Mouse (Mus musculus): Measurements from ENCODE around the gene Nrip2. TPM values are rescaled to one million over a fixed set of nuclear protein-coding genes. Genes with fewer than 3 reads are reported as not detected.

Gene Nrip2
- total RNA-seq (2021): 10 to 100 TPM; 12.7 to 13.7 TPM
- long read RNA-seq, experiment 1, transcript Nrip2-201 (6 exons, 1,893 nt): major isoform, 6 of 16 reads
- long read RNA-seq, experiment 1, partial matches to known transcripts: 4 of 16 reads
- long read RNA-seq, experiment 1, other reads (novel, unspliced or antisense): 6 of 16 reads
- long read RNA-seq, experiment 2, partial matches to known transcripts: 2 of 8 reads
- long read RNA-seq, experiment 2, other reads (novel, unspliced or antisense): 2 of 8 reads

DNA sequence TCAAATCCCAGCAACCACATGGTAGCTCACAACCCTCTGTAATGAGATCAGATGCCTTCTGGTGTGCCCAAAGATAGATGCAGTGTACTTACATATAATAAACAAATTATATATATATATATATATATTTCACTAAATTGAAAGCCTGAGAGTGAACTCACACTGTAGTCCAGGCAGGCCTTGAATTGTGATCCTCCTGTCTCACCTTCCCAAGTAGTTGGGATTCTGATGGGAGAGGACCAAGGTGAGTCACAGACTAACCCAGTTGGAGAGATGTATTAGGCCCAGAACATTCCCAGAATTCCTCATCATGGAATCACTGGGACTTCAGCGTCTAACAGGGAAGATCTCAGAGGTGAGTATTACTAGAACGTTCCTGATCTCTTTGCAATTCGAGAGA, at the start of gene Nrip2:
TSS of gene Nrip2 (plus strand) at position 301 of the 400 bp plus-strand sequence.
- intact Hi-C loops (cut with DNase I): no loop called here
- Histone ChIP-seq H3K27ac (peak within 1 kb of the TSS; percentile 69), H3K4me3 (peak within 1 kb of the TSS; percentile 37)
- no peak for TF ChIP-seq CTCF (IDR thresholded peaks at IDR 0.05)
- DNase-seq (ENCODE audit: extremely low spot score in 1 of 2, low spot score in 2 of 2): no peak

DNA sequence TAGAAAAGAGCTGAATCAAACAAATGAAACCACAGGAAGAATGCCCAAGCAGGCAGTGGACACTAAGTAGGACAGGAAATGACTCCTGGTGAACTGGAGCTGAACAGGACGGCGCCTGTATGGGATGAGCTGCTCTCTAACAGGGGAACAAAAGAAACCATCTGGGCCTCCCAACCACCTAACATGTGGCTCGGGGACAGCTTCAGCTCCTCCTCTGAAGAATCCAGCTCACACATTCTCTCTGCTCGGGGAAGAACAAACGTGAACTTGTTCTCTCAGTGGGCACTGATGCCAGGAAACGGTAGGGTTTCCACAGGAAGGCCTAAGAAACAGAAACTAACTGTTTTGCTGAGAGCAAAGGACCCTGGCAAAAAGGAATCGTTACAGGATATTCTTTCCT, 49.4 kb upstream of the Nrip2 start:
- Histone ChIP-seq H3K4me3 (no peak overlapping the region), H3K27ac (peak overlapping the region; percentile 38)
- no peak for TF ChIP-seq CTCF (IDR thresholded peaks at IDR 0.05)
- intact Hi-C loops (cut with DNase I): no loop called here
- no peak for DNase-seq (ENCODE audit: extremely low spot score in 1 of 2, low spot score in 2 of 2)

DNA sequence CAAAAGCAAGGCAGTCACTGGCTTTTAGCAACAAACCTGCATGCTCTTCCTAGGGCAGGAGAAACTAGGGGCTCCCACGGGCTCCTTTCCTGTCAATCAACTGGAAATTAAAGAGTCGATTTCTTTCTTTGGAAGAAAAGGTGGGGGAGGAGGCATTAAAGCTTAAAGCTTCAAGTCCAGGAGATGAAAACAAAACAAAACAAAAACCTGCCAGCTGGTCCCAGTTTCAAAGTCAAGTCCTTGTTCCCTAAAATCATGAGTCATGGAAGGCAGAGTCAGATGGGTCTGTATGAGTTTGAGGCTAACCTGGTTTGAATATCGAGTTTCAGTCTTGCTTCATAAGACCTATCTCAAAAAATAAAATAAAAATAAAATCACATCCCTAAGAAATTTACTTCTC, 45.0 kb upstream of the Nrip2 start:
- intact Hi-C loops (cut with DNase I): no loop called here
- Histone ChIP-seq H3K4me3 (no peak overlapping the region), H3K27ac (no peak overlapping the region)
- no peak for DNase-seq (ENCODE audit: extremely low spot score in 1 of 2, low spot score in 2 of 2)
- TF ChIP-seq CTCF (IDR thresholded peaks at IDR 0.05): no peak

DNA sequence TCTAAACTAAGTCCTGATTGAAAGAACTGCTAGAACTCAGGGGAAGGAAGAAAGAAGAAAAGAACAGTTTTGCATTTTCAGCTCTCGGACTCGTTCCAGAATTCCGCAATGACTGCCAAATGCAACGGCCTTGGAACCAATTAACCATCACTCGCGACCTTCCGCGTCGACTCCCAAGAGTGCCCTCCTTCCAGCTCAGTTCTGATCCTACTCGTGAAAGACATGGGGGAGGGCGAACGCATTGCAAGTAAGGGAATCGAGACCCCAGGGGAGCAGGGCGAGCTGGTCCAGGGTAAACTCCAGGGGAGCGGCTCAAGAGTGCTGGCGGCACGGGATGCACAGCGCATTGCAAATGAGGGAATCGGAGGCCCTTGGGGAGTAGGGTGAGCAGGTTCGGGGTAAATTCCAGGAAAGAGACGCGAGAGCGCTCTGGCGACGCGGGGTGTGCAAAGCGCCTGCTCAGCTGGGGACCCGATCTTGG, 43.9 kb upstream of the Nrip2 start:
- TF ChIP-seq CTCF (IDR thresholded peaks at IDR 0.05): no peak
- intact Hi-C loops (cut with DNase I): loop anchor here (5.0 kb wide), 2 partner anchors 123 to 153 kb away; no protein-coding TSS in a partner anchor
- peak overlapping the region; percentile 75 for H3K4me3 ChIP-seq
- peak; percentile 37 to 38 for DNase-seq (ENCODE audit: extremely low spot score in 1 of 2, low spot score in 2 of 2)
- H3K27ac ChIP-seq: peak overlapping the region; percentile 88

DNA sequence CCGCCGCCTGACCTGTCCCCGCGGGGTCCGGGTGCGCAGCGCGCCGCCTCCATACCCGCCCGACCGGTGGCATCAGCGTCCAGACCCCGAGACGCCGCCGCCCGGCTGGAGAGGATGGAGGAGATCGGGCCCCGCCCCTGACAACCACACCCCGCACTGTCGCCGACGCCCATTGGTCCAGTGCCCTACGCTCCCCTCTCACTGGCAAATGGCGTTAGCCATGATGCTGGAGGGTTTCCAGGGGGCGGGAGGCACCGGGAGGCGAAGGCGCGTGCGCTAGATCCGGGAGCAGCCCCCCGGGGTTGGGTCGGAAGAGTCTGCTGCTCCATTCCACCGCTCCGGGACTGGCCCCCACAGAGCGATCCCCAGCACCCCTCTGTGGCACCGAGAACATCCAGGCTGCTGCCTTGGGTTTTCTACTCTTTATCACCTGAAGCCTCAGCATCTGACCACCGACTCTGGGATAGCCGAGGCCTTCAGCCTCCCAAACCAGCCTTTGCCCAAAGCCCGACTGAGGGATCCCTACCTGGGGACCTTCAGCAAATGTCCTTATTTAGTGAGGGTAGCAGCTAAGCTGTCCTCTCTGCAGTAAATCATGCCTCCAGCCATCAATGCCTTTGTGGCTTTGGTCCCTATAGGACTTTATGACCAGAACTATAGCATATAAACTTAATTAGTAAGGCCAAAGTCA, 43.2 kb upstream of the Nrip2 start, which contains the start of gene Tulp3:
TSS of gene Tulp3 (minus strand) at position 126 of the 691 bp plus-strand sequence.
- no peak for TF ChIP-seq CTCF (IDR thresholded peaks at IDR 0.05)
- Histone ChIP-seq H3K27ac (peak within 1 kb of the TSS; percentile 88), H3K4me3 (peak within 1 kb of the TSS; percentile 75)
- intact Hi-C loops (cut with DNase I): loop anchor here (5.0 kb wide), 2 partner anchors 124 to 154 kb away; no protein-coding TSS in a partner anchor
- DNase-seq (ENCODE audit: extremely low spot score in 1 of 2, low spot score in 2 of 2): peak; percentile 96 to 97

DNA sequence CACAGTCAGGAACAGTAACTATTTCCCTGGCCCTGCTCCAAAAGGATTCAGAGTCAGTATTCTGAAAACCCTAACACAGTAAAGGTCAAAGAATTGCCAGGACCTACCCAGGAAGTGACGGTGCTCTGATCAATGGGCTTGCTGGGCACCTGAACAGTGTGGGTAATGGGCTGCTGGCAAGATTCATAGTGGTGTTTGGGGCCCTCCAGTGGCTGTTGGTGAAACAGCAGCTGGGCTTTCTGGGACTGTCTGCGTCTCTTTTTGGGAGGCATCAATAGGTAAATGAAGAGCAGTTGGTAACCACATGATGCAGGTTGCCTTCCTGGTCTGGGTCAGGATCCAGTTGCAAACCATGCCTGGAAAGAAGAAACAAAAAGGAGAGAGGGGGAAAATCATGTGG, 40.1 kb upstream of the Nrip2 start:
- DNase-seq (ENCODE audit: extremely low spot score in 1 of 2, low spot score in 2 of 2): peak; percentile 75 to 78
- H3K27ac ChIP-seq: no peak overlapping the region
- intact Hi-C loops (cut with DNase I): loop anchor here (1.0 to 5.0 kb wide), 3 partner anchors 41 to 157 kb away; no protein-coding TSS in a partner anchor

DNA sequence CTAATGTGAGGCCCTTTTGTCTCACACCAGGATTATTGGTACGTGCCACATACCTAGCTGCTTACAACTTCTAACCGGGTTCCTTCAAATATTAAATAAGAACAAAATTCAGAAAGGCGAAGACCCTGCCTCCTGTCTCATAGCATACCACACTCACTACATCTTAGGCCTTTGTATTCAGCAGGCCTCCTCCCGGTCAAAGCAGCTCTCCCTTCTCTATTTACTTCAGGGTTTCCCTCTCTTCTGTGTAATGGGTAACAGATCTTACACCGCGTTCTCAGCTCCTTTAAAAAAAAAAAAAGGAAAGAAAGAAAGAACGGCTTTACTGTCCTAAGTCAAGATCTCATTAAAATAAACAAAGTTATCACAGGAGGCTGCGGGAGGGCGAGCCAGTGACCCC, 37.2 kb upstream of the Nrip2 start:
- Histone ChIP-seq H3K27ac (peak overlapping the region; percentile 78), H3K4me3 (peak overlapping the region; percentile 70)
- intact Hi-C loops (cut with DNase I): loop anchor here (5.0 kb wide), 1 partner anchor 50 kb away; no protein-coding TSS in a partner anchor
- TF ChIP-seq CTCF (IDR thresholded peaks at IDR 0.05): no peak
- DNase-seq (ENCODE audit: extremely low spot score in 1 of 2, low spot score in 2 of 2): no peak

More for the DNA sequence above, 40.1 kb upstream of the Nrip2 start:
- peak; percentile 97 for TF ChIP-seq CTCF (IDR thresholded peaks at IDR 0.05)
- H3K4me3 ChIP-seq: no peak overlapping the region

DNA sequence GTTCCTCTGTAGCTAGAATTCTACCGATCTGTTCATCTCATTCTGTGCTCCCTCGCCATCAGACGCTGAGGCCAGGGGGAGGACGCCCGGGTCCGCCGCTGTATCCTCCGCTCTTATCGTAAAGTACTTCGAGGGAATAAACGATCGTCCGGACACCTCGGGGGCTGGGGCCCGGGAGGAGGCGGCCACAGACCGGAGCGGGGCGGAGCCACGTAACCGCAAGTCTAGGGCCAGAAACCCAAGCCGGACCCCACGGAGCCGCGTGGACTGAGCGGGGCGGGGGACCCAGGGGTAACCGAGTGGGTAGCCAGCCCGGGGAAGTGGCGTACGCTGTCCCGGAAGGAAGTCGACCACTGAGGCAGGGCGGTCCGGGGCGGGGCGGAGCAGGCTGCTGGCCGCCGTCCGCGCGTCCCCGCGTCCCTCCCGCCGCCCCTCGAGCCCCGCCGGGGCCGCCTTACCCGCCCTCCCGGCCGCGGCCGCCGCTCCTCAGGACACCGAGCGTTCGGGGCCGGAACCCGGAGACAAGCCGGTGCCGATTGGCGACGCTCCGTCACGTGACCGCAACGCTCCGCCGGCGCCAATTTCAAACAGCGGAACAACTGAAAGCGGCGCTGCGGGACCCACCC, 36.6 kb upstream of the Nrip2 start, which contains the start of the genes Rhno1 and Foxm1:
TSS of gene Rhno1 (minus strand) at position 531 of the 626 bp plus-strand sequence.
TSS of gene Foxm1 (plus strand) at position 587 of the 626 bp plus-strand sequence.
- intact Hi-C loops (cut with DNase I): loop anchor here (5.0 kb wide), 1 partner anchor 50 kb away; no protein-coding TSS in a partner anchor
- peak within 1 kb of the TSS; percentile 78 for H3K27ac ChIP-seq
- TF ChIP-seq CTCF (IDR thresholded peaks at IDR 0.05): no peak; the same call in 1 of the 2 replicates
- DNase-seq (ENCODE audit: extremely low spot score in 1 of 2, low spot score in 2 of 2): peak; percentile 83 to 86
- H3K4me3 ChIP-seq: peak within 1 kb of the TSS; percentile 70

DNA sequence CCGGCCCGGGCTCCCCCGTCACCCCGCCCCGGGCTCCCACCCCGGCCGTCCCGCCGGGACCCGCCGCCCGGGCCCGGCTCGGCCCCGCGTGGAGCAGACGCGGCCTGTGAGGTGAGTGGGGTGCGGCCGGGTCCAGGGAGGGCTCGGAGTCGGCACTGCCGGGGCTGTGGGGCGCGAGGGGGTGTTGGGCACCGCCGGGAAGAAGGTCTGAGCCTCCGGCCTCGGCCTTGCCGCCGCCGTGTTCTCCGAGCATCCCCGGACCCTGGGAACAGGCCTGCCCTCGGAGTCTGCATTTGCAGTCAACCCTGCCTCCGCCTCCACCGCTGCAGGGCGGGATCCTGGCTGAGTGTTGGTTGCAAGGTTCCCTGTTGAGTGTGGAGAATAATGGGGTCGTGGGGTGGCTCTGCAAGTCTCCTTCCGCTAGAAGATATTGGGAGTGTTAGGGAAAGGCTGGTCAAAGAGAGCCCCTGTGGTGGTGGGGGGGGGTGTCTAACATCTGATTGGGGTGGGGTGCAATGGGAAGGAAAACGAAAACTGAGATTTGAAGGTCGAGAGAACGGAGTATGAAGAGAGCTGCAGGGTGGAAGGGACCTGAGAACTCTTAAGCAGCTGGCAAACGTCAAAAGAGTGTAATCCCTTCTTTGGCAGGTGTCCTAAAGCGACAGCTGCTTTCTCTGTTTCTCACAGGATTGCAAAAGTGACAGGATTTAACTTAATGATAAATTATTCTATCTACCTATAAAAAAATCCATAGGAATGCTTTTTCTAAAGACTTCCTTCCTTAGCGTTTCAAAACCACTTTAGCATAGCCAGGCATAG, 35.9 kb upstream of the Nrip2 start:
- Histone ChIP-seq H3K4me3 (peak overlapping the region; percentile 70), H3K27ac (no peak overlapping the region)
- DNase-seq (ENCODE audit: extremely low spot score in 1 of 2, low spot score in 2 of 2): no peak
- intact Hi-C loops (cut with DNase I): loop anchor here (5.0 kb wide), 1 partner anchor 49 kb away; no protein-coding TSS in a partner anchor
- TF ChIP-seq CTCF (IDR thresholded peaks at IDR 0.05): no peak

DNA sequence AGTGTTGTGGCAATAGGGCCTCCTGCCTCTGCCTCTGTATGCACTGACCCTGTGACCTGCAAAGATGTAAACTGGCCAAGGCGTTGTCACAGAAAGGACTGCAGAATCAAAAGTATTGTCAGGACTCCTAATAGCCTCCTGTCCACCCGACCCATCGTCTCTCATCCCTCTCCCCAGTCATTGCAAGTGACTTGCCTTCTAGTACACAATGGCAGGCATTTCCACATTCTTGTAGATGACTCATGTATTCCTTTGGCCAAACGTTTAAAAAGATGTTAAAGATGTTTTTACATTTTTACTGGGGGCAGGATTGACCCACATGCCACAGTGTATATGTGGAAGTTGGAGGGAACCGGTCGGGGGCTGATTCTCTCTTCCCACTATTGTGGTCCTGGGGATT, 34.4 kb upstream of the Nrip2 start:
- Histone ChIP-seq H3K27ac (no peak overlapping the region), H3K4me3 (no peak overlapping the region)
- intact Hi-C loops (cut with DNase I): loop anchor here (5.0 kb wide), 1 partner anchor 48 kb away; no protein-coding TSS in a partner anchor
- DNase-seq (ENCODE audit: extremely low spot score in 1 of 2, low spot score in 2 of 2): no peak
- TF ChIP-seq CTCF (IDR thresholded peaks at IDR 0.05): no peak

DNA sequence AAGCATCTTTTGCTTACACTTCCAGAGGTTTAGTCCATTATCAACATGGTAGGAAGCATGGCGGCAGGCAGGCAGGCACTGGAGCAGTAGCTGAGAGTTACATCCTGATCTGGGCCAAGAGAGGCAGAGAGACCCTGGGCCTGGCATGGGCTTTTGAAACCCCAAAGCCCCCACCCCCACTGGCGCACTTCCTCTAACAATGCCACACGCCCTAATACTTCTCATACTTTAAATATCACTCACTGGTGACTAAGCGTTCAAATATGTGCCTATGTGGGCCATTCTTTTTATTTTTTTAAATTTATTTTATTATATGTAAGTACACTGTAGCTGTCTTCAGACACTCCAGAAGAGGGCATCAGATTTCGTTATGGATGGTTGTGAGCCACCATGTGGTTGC, 32.6 kb upstream of the Nrip2 start:
- intact Hi-C loops (cut with DNase I): no loop called here
- no peak for DNase-seq (ENCODE audit: extremely low spot score in 1 of 2, low spot score in 2 of 2)
- Histone ChIP-seq H3K27ac (no peak overlapping the region), H3K4me3 (no peak overlapping the region)
- TF ChIP-seq CTCF (IDR thresholded peaks at IDR 0.05): no peak

Measured in left cerebral cortex, adult 2 months (tissue).